Mouse (Mus musculus) v-Abl transformed pro-B cells (cell line): ENCODE results near the gene Nectin1.

Experiments used
- in situ Hi-C, 2 experiments: fragments of 400-800 bp; cut with MboI; formaldehyde crosslinking; loops; one replicate each; pipeline ENCODE4 v1.15.1; 2025; ENCODE audit not compliant: unreplicated experiment in 2 of 2

Gene Nectin1

DNA sequence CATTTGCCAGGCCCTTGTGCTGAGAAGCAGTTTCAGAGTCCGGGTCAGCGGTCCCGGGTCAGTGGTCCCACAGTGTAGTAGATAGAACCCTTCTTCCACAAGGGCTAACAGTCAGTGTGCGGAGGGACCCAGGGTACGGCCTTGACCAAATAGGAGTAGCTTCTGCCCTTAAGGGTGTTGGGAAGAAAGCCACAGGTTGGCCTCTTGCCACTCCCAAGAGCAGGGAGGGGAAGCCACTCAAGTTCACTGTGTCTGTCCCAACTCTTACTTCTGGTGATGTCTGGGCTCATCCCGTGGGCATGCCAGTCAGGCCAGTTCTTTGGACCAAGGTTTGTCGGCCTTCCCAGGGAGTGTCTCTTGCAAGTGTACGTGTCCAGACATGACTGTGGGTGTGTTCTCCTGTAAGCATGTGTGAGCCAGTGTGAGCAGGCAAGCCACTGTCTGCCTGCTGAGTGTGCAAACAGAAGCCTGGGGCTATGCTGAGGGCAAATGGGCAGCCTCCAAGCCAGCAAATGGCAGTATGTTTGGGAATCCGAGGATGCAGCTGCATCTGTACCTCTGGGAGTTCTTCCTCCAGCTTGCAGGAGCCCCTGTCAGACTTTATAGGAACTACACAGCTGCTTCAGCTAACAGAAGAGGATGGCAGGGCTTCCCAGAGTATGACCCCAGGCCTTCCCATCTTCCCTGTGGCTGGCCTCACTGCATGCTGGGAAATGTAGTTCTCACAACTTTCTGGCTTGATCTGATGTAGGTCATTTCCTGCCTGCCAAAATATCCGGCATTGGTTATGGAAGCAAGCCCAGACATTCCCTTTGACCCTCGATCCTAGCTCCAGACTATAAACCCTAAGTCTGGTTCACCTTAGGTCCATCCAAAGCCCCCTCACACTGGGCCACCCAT, 53.3 kb downstream of the Nectin1 start:
- in situ Hi-C loops, result no loop called here

DNA sequence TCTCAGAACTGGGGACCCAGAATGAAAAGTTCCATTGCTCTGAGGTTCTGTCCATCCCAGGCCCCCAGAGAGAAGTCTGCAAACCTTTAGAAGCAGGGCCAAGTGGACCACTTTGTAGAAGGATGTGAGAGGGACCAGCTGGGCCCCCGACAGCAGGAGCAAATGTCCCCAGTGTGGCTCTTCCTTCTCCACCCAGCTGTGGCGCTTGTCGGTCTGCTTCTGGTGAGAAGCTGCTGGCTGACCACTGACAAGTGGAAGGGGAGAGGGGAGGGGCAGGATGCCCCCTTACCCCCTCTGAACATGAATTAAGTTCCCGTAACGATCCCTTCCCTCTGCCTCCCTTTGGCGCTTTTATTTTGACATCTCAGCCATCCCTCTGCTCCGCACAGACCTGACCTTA, 54.0 kb downstream of the Nectin1 start:
- in situ Hi-C loops, result no loop called here

DNA sequence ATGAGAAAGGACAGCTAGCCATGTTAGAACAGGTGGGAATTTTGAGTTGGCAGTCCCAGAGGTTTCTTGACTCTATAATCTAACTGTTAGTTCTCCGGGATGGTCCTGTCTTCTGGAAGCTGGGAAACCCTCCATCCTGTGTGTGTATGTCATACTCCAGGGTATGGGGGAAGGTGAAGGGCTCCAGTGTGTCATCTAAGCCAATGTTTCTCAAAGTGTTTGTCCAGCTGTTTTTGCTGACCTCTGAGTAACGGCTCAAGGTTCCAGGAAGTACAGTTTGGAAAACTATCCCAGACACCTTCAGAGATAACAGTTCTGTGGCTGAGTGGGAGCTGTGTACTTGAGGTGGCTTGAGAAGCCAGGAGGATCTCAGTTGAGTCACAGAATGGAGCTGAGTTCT, 56.7 kb downstream of the Nectin1 start:
- in situ Hi-C loops, result no loop called here

GRCm38 (mm10) chr9:43801911-43802310, 58.1 kb downstream of the Nectin1 start:
- in situ Hi-C loops, result no loop called here

- in situ Hi-C loops, result no loop called here
These were observed 63.8 kb downstream of the Nectin1 start for GRCm38 (mm10) chr9:43807565-43807964.

DNA sequence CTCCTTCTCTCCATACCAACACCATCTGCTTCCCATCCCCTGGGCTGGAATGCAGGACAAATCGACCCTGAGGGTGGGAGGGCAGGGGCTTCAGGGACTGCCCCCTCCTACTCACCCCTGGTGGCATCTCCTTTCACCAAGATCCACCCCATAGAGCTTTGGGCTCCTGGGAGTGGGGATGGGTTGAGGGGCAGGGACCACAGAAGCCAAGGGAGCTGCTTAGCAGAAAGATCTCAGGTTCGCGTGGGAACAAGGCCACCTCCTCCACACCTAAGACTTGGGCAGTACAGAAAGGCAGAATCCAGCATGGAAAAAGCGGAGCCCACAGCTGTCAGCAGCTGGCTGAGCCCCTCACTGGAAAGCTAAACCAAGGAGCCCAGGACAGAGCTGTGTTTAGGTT, 64.3 kb downstream of the Nectin1 start:
- in situ Hi-C loops, result no loop called here

- in situ Hi-C loops, result no loop called here
These were observed 64.8 kb downstream of the Nectin1 start for GRCm38 (mm10) chr9:43808546-43808945.

DNA sequence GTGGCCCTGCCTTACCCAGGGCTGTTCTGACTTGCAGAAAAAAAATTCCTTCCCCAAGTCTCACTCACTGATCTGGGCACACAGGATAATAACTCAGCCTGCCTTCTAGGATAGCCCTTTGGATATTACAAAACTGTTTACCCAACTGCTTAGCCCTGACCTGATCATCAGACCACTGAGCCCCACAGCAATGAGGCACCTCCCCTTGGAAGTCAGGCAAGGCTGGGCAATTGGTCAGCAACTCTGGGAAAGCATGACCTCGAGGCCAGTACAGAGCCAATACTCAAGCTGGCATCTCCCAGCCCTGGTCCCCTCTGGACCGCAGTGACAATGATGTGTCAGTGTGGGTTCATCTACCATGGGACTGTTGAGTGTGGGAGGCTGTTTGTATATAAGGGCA, 69.4 kb downstream of the Nectin1 start:
- in situ Hi-C loops, result no loop called here

GRCm38 (mm10) chr9:43822206-43822605, 78.4 kb downstream of the Nectin1 start:
- in situ Hi-C loops, result no loop called here

- in situ Hi-C loops, result no loop called here
These were observed 81.4 kb downstream of the Nectin1 start for GRCm38 (mm10) chr9:43825178-43825577.

GRCm38 (mm10) chr9:43826558-43827253, 82.9 kb downstream of the Nectin1 start:
- in situ Hi-C loops, result no loop called here

DNA sequence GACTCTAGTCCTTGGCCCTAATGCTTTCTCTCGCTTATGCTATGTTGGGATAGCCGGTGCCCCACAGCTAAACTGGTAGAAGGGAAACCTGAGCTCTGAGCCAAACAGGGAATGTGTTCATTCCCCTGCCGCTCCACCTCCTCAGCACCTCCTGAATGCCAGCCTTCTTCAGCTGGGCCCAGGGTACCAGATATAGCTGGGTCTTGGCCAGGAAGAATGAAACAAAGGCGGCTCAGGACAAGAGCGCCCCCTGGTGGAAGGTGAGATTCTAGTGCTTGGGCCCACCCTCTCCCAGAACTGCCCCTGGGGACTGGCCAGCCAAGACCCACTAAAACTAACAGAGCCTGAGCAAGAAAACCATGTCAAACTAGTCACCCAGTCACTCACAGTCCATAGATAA, 83.8 kb downstream of the Nectin1 start:
- in situ Hi-C loops, result no loop called here

- in situ Hi-C loops, result no loop called here
These were observed 85.2 kb downstream of the Nectin1 start for GRCm38 (mm10) chr9:43828960-43829359.

GRCm38 (mm10) chr9:43833232-43833631, 89.4 kb downstream of the Nectin1 start:
- in situ Hi-C loops, result no loop called here

GRCm38 (mm10) chr9:43834283-43834682, 90.5 kb downstream of the Nectin1 start:
- in situ Hi-C loops, result no loop called here

DNA sequence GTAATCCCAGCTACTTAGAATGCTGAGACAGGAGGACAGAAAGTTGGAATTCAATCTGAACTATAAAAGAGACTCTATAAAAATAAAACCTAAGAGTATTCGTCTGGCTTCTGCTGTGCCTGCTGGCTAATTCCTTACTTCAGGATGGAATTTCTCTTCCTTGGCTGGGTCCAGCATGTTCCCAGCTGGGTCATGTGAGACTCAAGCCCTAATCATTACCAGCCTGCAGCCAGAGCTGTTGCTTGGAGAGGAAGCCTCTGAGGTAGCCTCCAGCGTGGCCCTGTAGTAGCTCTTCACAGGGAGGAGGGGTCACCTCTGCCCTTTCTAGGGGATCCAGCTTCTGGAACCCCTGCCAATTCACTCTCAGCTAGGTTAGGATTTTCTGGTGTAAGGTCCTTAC, 94.8 kb downstream of the Nectin1 start:
- in situ Hi-C loops, result no loop called here

- in situ Hi-C loops, result no loop called here
These were observed 99.3 kb downstream of the Nectin1 start for GRCm38 (mm10) chr9:43842921-43843577.

- in situ Hi-C loops, result no loop called here
These were observed 99.9 kb downstream of the Nectin1 start for GRCm38 (mm10) chr9:43843711-43844127.

- in situ Hi-C loops, result no loop called here
These were observed 102.1 kb downstream of the Nectin1 start for GRCm38 (mm10) chr9:43845660-43846455.

- in situ Hi-C loops, result no loop called here
These were observed 104.1 kb downstream of the Nectin1 start for GRCm38 (mm10) chr9:43847861-43848260.

GRCm38 (mm10) chr9:43850281-43850680, 106.5 kb downstream of the Nectin1 start:
- in situ Hi-C loops, result no loop called here
